Mouse (Mus musculus) embryonic fibroblast, embryonic 13.5 days (primary cell): ENCODE results near the gene Gpr4.

ENCODE experiments used
- CTCF ChIP-seq: IDR thresholded peaks from 2 replicates; pipeline ENCODE4 v1.5.1; 2011; ENCODE audit warnings: mild to moderate bottlenecking, control low read depth, low read length, moderate library complexity, borderline replicate concordance; ENCODE audit not compliant: insufficient read depth
- POLR2A ChIP-seq: IDR thresholded peaks from 2 replicates; pipeline ENCODE4 v1.6.1; 2011; ENCODE audit warnings: low read depth, mild to moderate bottlenecking, control low read depth, low read length, moderate library complexity

- TF ChIP-seq POLR2A, result no peak
- TF ChIP-seq CTCF, result peak; percentile 48; the same call in 1 of the 2 replicates
Measured at GRCm38 (mm10) chr7:19172874-19173273, 39.5 kb upstream of the Gpr4 start.
